Mouse (Mus musculus) adrenal gland, postnatal 4 days (tissue): ENCODE measurements at regions not wholly inside any gene's neighbourhood (a gene's known extent, or its start where the extent isn't known, plus 50 kb on each side); places are given as distances from the start of the nearest gene placed in this dataset.

Source experiments
- DNase-seq, 2 experiments: peaks; one replicate each; pipeline ENCODE4 v3.0.0; 2021 to 2022; ENCODE audit warnings: low spot score in 2 of 2, mixed read lengths in 2 of 2

- no peak for DNase-seq
These were observed 54.8 kb downstream of the Tmem30b start for GRCm38 (mm10) chr12:73491370-73491769.

GRCm38 (mm10) chr12:73482858-73483257, 63.3 kb downstream of the Tmem30b start:
- DNase-seq = no peak

- DNase-seq = no peak
These were observed 63.9 kb downstream of the Tmem30b start for GRCm38 (mm10) chr12:73482275-73482674.

- no peak for DNase-seq
These were observed 64.5 kb downstream of the Tmem30b start for GRCm38 (mm10) chr12:73481705-73482104.

GRCm38 (mm10) chr12:73481165-73481564, 65.0 kb downstream of the Tmem30b start:
- DNase-seq = no peak

- no peak for DNase-seq
These were observed 65.6 kb downstream of the Tmem30b start for GRCm38 (mm10) chr12:73480610-73480971.

- DNase-seq = no peak
These were observed 66.1 kb downstream of the Tmem30b start for GRCm38 (mm10) chr12:73479932-73480609.

GRCm38 (mm10) chr12:73478641-73479040, 67.6 kb downstream of the Tmem30b start:
- no peak for DNase-seq

GRCm38 (mm10) chr12:73476421-73476858, 69.8 kb downstream of the Tmem30b start:
- no peak for DNase-seq

GRCm38 (mm10) chr12:73475774-73476173, 70.4 kb downstream of the Tmem30b start:
- no peak for DNase-seq

- no peak for DNase-seq
These were observed 71.2 kb downstream of the Tmem30b start for GRCm38 (mm10) chr12:73475020-73475419.

- no peak for DNase-seq
These were observed 73.1 kb downstream of the Tmem30b start for GRCm38 (mm10) chr12:73473111-73473510.

GRCm38 (mm10) chr12:73471966-73472365, 74.2 kb downstream of the Tmem30b start:
- DNase-seq = no peak

GRCm38 (mm10) chr12:73466484-73466883, 79.7 kb downstream of the Tmem30b start:
- DNase-seq = no peak

- DNase-seq = no peak
These were observed 80.2 kb downstream of the Tmem30b start for GRCm38 (mm10) chr12:73465975-73466374.

GRCm38 (mm10) chr12:73464311-73464710, 81.9 kb downstream of the Tmem30b start:
- no peak for DNase-seq

GRCm38 (mm10) chr12:73462091-73462490, 84.1 kb downstream of the Tmem30b start:
- no peak for DNase-seq

GRCm38 (mm10) chr12:73460291-73460761, 85.9 kb downstream of the Tmem30b start:
- no peak for DNase-seq

GRCm38 (mm10) chr12:73451257-73451656, 94.9 kb downstream of the Tmem30b start:
- no peak for DNase-seq

GRCm38 (mm10) chr12:73450541-73450940, 95.7 kb downstream of the Tmem30b start:
- no peak for DNase-seq

GRCm38 (mm10) chr12:73449911-73450520, 96.2 kb downstream of the Tmem30b start:
- no peak for DNase-seq

GRCm38 (mm10) chr12:73449069-73449468, 97.1 kb downstream of the Tmem30b start:
- no peak for DNase-seq
